Mouse (Mus musculus) midbrain, embryonic 15.5 days (tissue): ENCODE data around the gene Hmga1b. TPM values are rescaled to one million over a fixed set of nuclear protein-coding genes. Genes with fewer than 3 reads are reported as not detected.
"Not testable (repeated sequence)": the region's sequence is repeated elsewhere in the genome, so short reads cannot be mapped to it uniquely, and the experiment has no call there.

Experiments used
- ATAC-seq: fragments of 200-750 bp; cut with Nextera tagmentation; replicated peaks from 2 replicates; pipeline ENCODE4 v1.8.0; 2017; ENCODE audit warnings: moderate TSS enrichment
- H3K27ac ChIP-seq: fragments of 300-500 bp; sonication (generic); 2 replicates; pipeline ENCODE4 v1.5.1; 2015; ENCODE audit warnings: mild to moderate bottlenecking, inconsistent platforms
- H3K27me3 ChIP-seq: fragments of 300-500 bp; sonication (generic); replicated peaks from 2 replicates; pipeline ENCODE4 v1.6.1; 2015; ENCODE audit warnings: inconsistent platforms
- H3K36me3 ChIP-seq: fragments of 300-500 bp; sonication (generic); replicated peaks from 2 replicates; pipeline ENCODE4 v1.6.1; 2015; ENCODE audit warnings: inconsistent platforms
- H3K4me1 ChIP-seq: fragments of 300-500 bp; sonication (generic); 2 replicates; pipeline ENCODE4 v1.6.1; 2015; ENCODE audit warnings: inconsistent platforms
- H3K4me2 ChIP-seq: fragments of 300-500 bp; sonication (generic); 2 replicates; pipeline ENCODE4 v1.6.1; 2015; ENCODE audit warnings: inconsistent platforms, mild to moderate bottlenecking, moderate library complexity
- H3K4me3 ChIP-seq: fragments of 300-500 bp; sonication (generic); 2 replicates; pipeline ENCODE4 v1.5.1; 2015; ENCODE audit warnings: mild to moderate bottlenecking, inconsistent platforms
- H3K9ac ChIP-seq: fragments of 300-500 bp; sonication (generic); 2 replicates; pipeline ENCODE4 v1.6.1; 2015; ENCODE audit warnings: mild to moderate bottlenecking, inconsistent platforms
- H3K9me3 ChIP-seq: fragments of 300-500 bp; sonication (generic); 2 replicates; pipeline ENCODE4 v1.6.1; 2016; ENCODE audit warnings: inconsistent platforms
- WGBS: fragments of 180-500 bp; shearing (Covaris S2); methylation state at CpG from one replicate; pipeline ENCODE4 v1.1.7; 2015; ENCODE audit warnings: mixed read lengths; 5-methylcytosine and 5-hydroxymethylcytosine counted together
- polyA plus RNA-seq: library from polyadenylated mRNA; unstranded; fragments of >200 nt; fragmentation: Nextera tagmentation; extraction: Ambion mirVana; gene quantifications from 2 replicates; pipeline ENCODE4 v1.2.1, GENCODE M21; 2015

Gene Hmga1b
- polyA plus RNA-seq, 1 experiment from 2014 or later = 1.7 TPM

GRCm38 (mm10) chr11:120775774-120776469 is 13.3 kb downstream of the Hmga1b start:
- H3K4me2 ChIP-seq = no peak overlapping the region
- WGBS = 27% methylated on average over 15 of the region's 15 CpGs
- ATAC-seq = peak; percentile 82
- no peak overlapping the region for H3K27ac ChIP-seq
- no peak overlapping the region for H3K4me3 ChIP-seq
- H3K9ac ChIP-seq = no peak overlapping the region
- H3K4me1 ChIP-seq = 0 out of 2 replicates have a peak, but pooled peaks cover 7% of the 10 kb centered on the region
- H3K27me3 ChIP-seq = no peaks in the 10 kb centered on the region
- H3K36me3 ChIP-seq = 0 out of 2 replicates have a peak, but pooled peaks cover 6% of the 10 kb centered on the region
- no peaks in the 10 kb centered on the region for H3K9me3 ChIP-seq

- Histone ChIP-seq H3K9ac (no peak overlapping the region), H3K9me3 (no peaks in the 10 kb centered on the region), H3K27ac (no peak overlapping the region), H3K4me1 (0 out of 2 replicates have a peak, but pooled peaks cover 7% of the 10 kb centered on the region), H3K4me2 (no peak overlapping the region), H3K27me3 (no peaks in the 10 kb centered on the region), H3K36me3 (0 out of 2 replicates have a peak, but pooled peaks cover 13% of the 10 kb centered on the region), H3K4me3 (no peak overlapping the region)
- WGBS = 30% methylated on average over 6 of the region's 6 CpGs
- no peak for ATAC-seq
Observed at GRCm38 (mm10) chr11:120777123-120777522, 14.5 kb downstream of the Hmga1b start.

GRCm38 (mm10) chr11:120779876-120780275 is 17.3 kb downstream of the Hmga1b start:
- no peaks in the 10 kb centered on the region for H3K9me3 ChIP-seq
- H3K27me3 ChIP-seq = no peaks in the 10 kb centered on the region
- peaks cover 21% of the 10 kb centered on the region for H3K4me1 ChIP-seq
- no peak overlapping the region for H3K4me3 ChIP-seq
- 0 out of 2 replicates have a peak, but pooled peaks cover 14% of the 10 kb centered on the region for H3K36me3 ChIP-seq
- H3K27ac ChIP-seq = no peak overlapping the region
- WGBS = 72% methylated on average over 1 of the region's 1 CpGs
- no peak overlapping the region for H3K4me2 ChIP-seq
- ATAC-seq = no peak
- no peak overlapping the region for H3K9ac ChIP-seq

GRCm38 (mm10) chr11:120781361-120781760 is 18.8 kb downstream of the Hmga1b start:
- 86% methylated on average over 6 of the region's 6 CpGs for WGBS

GRCm38 (mm10) chr11:120783426-120784063 is 21.0 kb downstream of the Hmga1b start:
- Histone ChIP-seq H3K36me3 (peaks cover 23% of the 10 kb centered on the region; the same call in 1 of the 2 replicates), H3K4me1 (peaks cover 27% of the 10 kb centered on the region), H3K4me2 (peak overlapping the region; percentile 97), H3K27ac (peak overlapping the region; percentile 85), H3K9ac (peak overlapping the region; percentile 97), H3K9me3 (no peaks in the 10 kb centered on the region), H3K27me3 (no peaks in the 10 kb centered on the region), H3K4me3 (peak overlapping the region; percentile 95)
- ATAC-seq = peak; percentile 61
- WGBS = 1% methylated on average over 38 of the region's 42 CpGs

More at GRCm38 (mm10) chr11:120781361-120781760, 18.8 kb downstream of the Hmga1b start:
- H3K27me3 ChIP-seq, H3K9ac ChIP-seq, ATAC-seq, H3K9me3 ChIP-seq, H3K4me3 ChIP-seq, H3K27ac ChIP-seq, H3K4me2 ChIP-seq: not testable (repeated sequence)
- Histone ChIP-seq H3K4me1 (peaks cover 27% of the 10 kb centered on the region), H3K36me3 (0 out of 2 replicates have a peak, but pooled peaks cover 16% of the 10 kb centered on the region)

- Histone ChIP-seq H3K4me3 (peak within 1 kb of the TSS; percentile 95), H3K9ac (peak within 1 kb of the TSS; percentile 97), H3K36me3 (peaks cover 24% of the 10 kb centered on the region), H3K9me3 (no peaks in the 10 kb centered on the region), H3K27me3 (no peaks in the 10 kb centered on the region), H3K4me2 (peak within 1 kb of the TSS; percentile 97), H3K4me1 (peaks cover 27% of the 10 kb centered on the region), H3K27ac (peak within 1 kb of the TSS; percentile 85)
- 1% methylated on average over 93 of the region's 107 CpGs for WGBS
- ATAC-seq = peak; percentile 91
Observed at GRCm38 (mm10) chr11:120784064-120784791, 21.6 kb downstream of the Hmga1b start, which contains the start of the genes Rfng and Gps1. Gene Rfng, minus strand, starts transcription at chr11:120784207. Gene Gps1, plus strand, starts transcription at chr11:120784272.

- H3K9me3 ChIP-seq = no peaks in the 10 kb centered on the region
- H3K36me3 ChIP-seq = peaks cover 33% of the 10 kb centered on the region
- H3K27ac ChIP-seq = peak overlapping the region; percentile 85; the same call in 1 of the 2 replicates
- ATAC-seq = no peak
- peak overlapping the region; percentile 97 for H3K9ac ChIP-seq
- H3K4me1 ChIP-seq = peaks cover 27% of the 10 kb centered on the region
- H3K4me3 ChIP-seq = peak overlapping the region; percentile 95
- 39% methylated on average over 9 of the region's 9 CpGs for WGBS
- H3K4me2 ChIP-seq = peak overlapping the region; percentile 97
- no peaks in the 10 kb centered on the region for H3K27me3 ChIP-seq
Observed at GRCm38 (mm10) chr11:120785145-120785544, 22.6 kb downstream of the Hmga1b start.

- H3K9me3 ChIP-seq, H3K4me2 ChIP-seq, ATAC-seq, H3K9ac ChIP-seq, H3K4me3 ChIP-seq, H3K27me3 ChIP-seq, H3K27ac ChIP-seq: not testable (repeated sequence)
- 88% methylated on average over 10 of the region's 10 CpGs for WGBS
- Histone ChIP-seq H3K4me1 (peaks cover 16% of the 10 kb centered on the region), H3K36me3 (peaks cover 48% of the 10 kb centered on the region)
Observed at GRCm38 (mm10) chr11:120788460-120788859, 25.9 kb downstream of the Hmga1b start.

GRCm38 (mm10) chr11:120789355-120789754 is 26.8 kb downstream of the Hmga1b start:
- H3K4me2 ChIP-seq = no peak overlapping the region
- peaks cover 55% of the 10 kb centered on the region for H3K36me3 ChIP-seq
- H3K4me1 ChIP-seq = peaks cover 14% of the 10 kb centered on the region
- no peak for ATAC-seq
- no peaks in the 10 kb centered on the region for H3K27me3 ChIP-seq
- H3K4me3 ChIP-seq = no peak overlapping the region
- H3K9ac ChIP-seq = no peak overlapping the region
- no peaks in the 10 kb centered on the region for H3K9me3 ChIP-seq
- 91% methylated on average over 4 of the region's 4 CpGs for WGBS
- no peak overlapping the region for H3K27ac ChIP-seq

- H3K4me2 ChIP-seq = no peak overlapping the region
- H3K27ac ChIP-seq = no peak overlapping the region
- no peak for ATAC-seq
- 89% methylated on average over 3 of the region's 3 CpGs for WGBS
- no peak overlapping the region for H3K9ac ChIP-seq
- peaks cover 55% of the 10 kb centered on the region for H3K36me3 ChIP-seq
- no peak overlapping the region for H3K4me3 ChIP-seq
- H3K4me1 ChIP-seq = peaks cover 17% of the 10 kb centered on the region
- no peaks in the 10 kb centered on the region for H3K9me3 ChIP-seq
- H3K27me3 ChIP-seq = no peaks in the 10 kb centered on the region
Observed at GRCm38 (mm10) chr11:120789810-120790209, 27.2 kb downstream of the Hmga1b start.

- WGBS = 96% methylated on average over 9 of the region's 9 CpGs
- no peak overlapping the region for H3K27ac ChIP-seq
- ATAC-seq = no peak
- peaks cover 51% of the 10 kb centered on the region for H3K36me3 ChIP-seq
- H3K9ac ChIP-seq = no peak overlapping the region
- H3K4me3 ChIP-seq = no peak overlapping the region
- no peaks in the 10 kb centered on the region for H3K27me3 ChIP-seq
- H3K4me1 ChIP-seq = peaks cover 21% of the 10 kb centered on the region
- no peaks in the 10 kb centered on the region for H3K9me3 ChIP-seq
- H3K4me2 ChIP-seq = no peak overlapping the region
Observed at GRCm38 (mm10) chr11:120792652-120793051, 30.1 kb downstream of the Hmga1b start.
